Comparison of ENCODE assay signal across 8 mouse cellular contexts in genomic region chr5:122671641-122672040, GRCm38 (mm10). TPM values are rescaled to one million over a fixed set of nuclear protein-coding genes. Genes with fewer than 3 reads are reported as not detected.
A peak's percentile ranks its signal among the peaks of the same experiment; 100 is the strongest.
DNase-seq lines count a peak whose midpoint lies in the region; ATAC-seq and TF ChIP-seq lines count a peak whose summit lies in the region.
"Not testable (repeated sequence)": the region's sequence is repeated elsewhere in the genome, so short reads cannot be mapped to it uniquely, and the experiment has no call there.

No protein-coding gene starts in this region.

- not testable (repeated sequence) for H3K4me3 ChIP-seq in MEL (ENCODE audit: control insufficient read depth in 1 of 2, insufficient read depth in 1 of 2, low read depth in 2 of 2, low read length in 2 of 2); cerebellum, adult 2 months (replicated peaks; ENCODE audit: insufficient read depth, low read depth, low read length); cortical plate, adult 2 months (ENCODE audit: insufficient read depth, low read length); intestine, postnatal 0 days (ENCODE audit: low read depth, low read length); left cerebral cortex, adult 2 months; midbrain, postnatal 0 days (ENCODE audit: low read depth, low read length)

- H3K79me2 ChIP-seq in MEL (ENCODE audit: control insufficient read depth, insufficient read depth, low read length, poor library complexity): not testable (repeated sequence)

- not testable (repeated sequence) for H3K4me2 ChIP-seq in intestine, postnatal 0 days (replicated peaks; ENCODE audit: low read depth); midbrain, postnatal 0 days (ENCODE audit: low read depth, low read length, poor library complexity, severe bottlenecking)

- peaks cover 11 to 28% of the 10 kb centered on the region in 2 experiments for H3K36me3 ChIP-seq in MEL (ENCODE audit: control insufficient read depth in 1 of 2, insufficient read depth in 2 of 2, low read length in 2 of 2)
- not testable (repeated sequence) for H3K36me3 ChIP-seq in intestine, postnatal 0 days (ENCODE audit: control insufficient read depth, insufficient read depth); midbrain, postnatal 0 days (ENCODE audit: insufficient read depth, low read length)

- H3K27ac ChIP-seq in MEL (ENCODE audit: control insufficient read depth, low read depth, low read length); cerebellum, adult 2 months (ENCODE audit: insufficient read depth, low read length); cortical plate, adult 2 months (ENCODE audit: insufficient read depth, low read length); intestine, postnatal 0 days (ENCODE audit: low read depth, low read length); left cerebral cortex, adult 2 months; midbrain, postnatal 0 days (ENCODE audit: low read depth, low read length): not testable (repeated sequence)

- peak; percentile 43 for TF ChIP-seq RAD21 in MEL (IDR thresholded peaks at IDR 0.05; ENCODE audit: low read depth, low read length)

- not testable (repeated sequence) for H3K27me3 ChIP-seq in MEL (ENCODE audit: control insufficient read depth in 1 of 2, insufficient read depth in 2 of 2, low read length in 2 of 2); cerebellum, adult 2 months (ENCODE audit: control insufficient read depth, insufficient read depth, low read length); intestine, postnatal 0 days (replicated peaks; ENCODE audit: control insufficient read depth, insufficient read depth, low read length); midbrain, postnatal 0 days (ENCODE audit: insufficient read depth, low read length)

- WGBS in cerebellum, adult 2 months: 68% methylated on average over 7 of the region's 7 CpGs
- WGBS in intestine, postnatal 0 days: 83% methylated on average over 7 of the region's 7 CpGs
- 83% methylated on average over 7 of the region's 7 CpGs for WGBS in midbrain, postnatal 0 days

- not testable (repeated sequence) for H3K9me3 ChIP-seq in MEL (replicated peaks; ENCODE audit: insufficient read depth, low read length); intestine, postnatal 0 days (ENCODE audit: control insufficient read depth); midbrain, postnatal 0 days (ENCODE audit: low read length)

- H3K4me1 ChIP-seq in MEL (ENCODE audit: control insufficient read depth in 1 of 2, insufficient read depth in 2 of 2, low read length in 2 of 2): peaks cover 11 to 21% of the 10 kb centered on the region in 2 experiments; a peak in 3 of 4 replicates
- not testable (repeated sequence) for H3K4me1 ChIP-seq in cerebellum, adult 2 months (ENCODE audit: control insufficient read depth, insufficient read depth, low read length); cortical plate, adult 2 months (ENCODE audit: control insufficient read depth, insufficient read depth, low read length); intestine, postnatal 0 days (replicated peaks; ENCODE audit: control insufficient read depth, insufficient read depth, low read length); midbrain, postnatal 0 days (ENCODE audit: insufficient read depth, low read length)

- not testable (repeated sequence) for TF ChIP-seq POLR2A in MEL (IDR thresholded peaks at IDR 0.05; ENCODE audit: control insufficient read depth in 1 of 2, insufficient read depth in 1 of 2, low read depth in 1 of 2, low read length in 2 of 2, poor library complexity in 1 of 2); cerebellum, adult 2 months (IDR thresholded peaks at IDR 0.05; ENCODE audit: borderline replicate concordance, insufficient read depth, low read length); cortical plate, adult 2 months (IDR thresholded peaks at IDR 0.05; ENCODE audit: extremely low read depth, insufficient read depth, low read length)

- TF ChIP-seq CTCF in MEL (IDR thresholded peaks at IDR 0.05 in 2 of 3, conservative IDR thresholded peaks at IDR 0.05 in 1 of 3; ENCODE audit: control insufficient read depth in 1 of 3, insufficient read depth in 1 of 3, low read depth in 2 of 3, low read length in 3 of 3, poor library complexity in 1 of 3, severe bottlenecking in 1 of 3): peak; percentile 11 to 45 (median 20); a peak in 2 of 6 replicates
- TF ChIP-seq CTCF in cerebellum, adult 2 months (IDR thresholded peaks at IDR 0.05; ENCODE audit: borderline replicate concordance, insufficient read depth, low read depth, low read length): peak; percentile 41; the same call in 1 of the 2 replicates
- TF ChIP-seq CTCF in cortical plate, adult 2 months (IDR thresholded peaks at IDR 0.05; ENCODE audit: extremely low read depth, insufficient read depth, low read length): peak; percentile 14; the same call in 1 of the 2 replicates
- peak; percentile 42 for TF ChIP-seq CTCF in intestine, postnatal 0 days (IDR thresholded peaks at IDR 0.05; ENCODE audit: low read depth)
- TF ChIP-seq CTCF in left cerebral cortex, adult 2 months (IDR thresholded peaks at IDR 0.05): peak; percentile 39
- peak; percentile 32; the same call in 1 of the 2 replicates for TF ChIP-seq CTCF in midbrain, postnatal 0 days (IDR thresholded peaks at IDR 0.05)

- H3K9ac ChIP-seq in MEL (ENCODE audit: control insufficient read depth, low read depth, low read length, poor library complexity, severe bottlenecking); intestine, postnatal 0 days (ENCODE audit: low read depth, low read length); midbrain, postnatal 0 days (replicated peaks; ENCODE audit: low read length, poor library complexity, severe bottlenecking): not testable (repeated sequence)

- not testable (repeated sequence) for TF ChIP-seq EP300 in MEL (IDR thresholded peaks at IDR 0.05; ENCODE audit: low read depth in 1 of 2, low read length in 2 of 2)

- intact Hi-C loops in left cerebral cortex, adult 2 months (cut with DNase I): not testable (repeated sequence)

- peak; percentile 49 to 59 for DNase-seq in B cell, adult 2 months
- peak; percentile 39 for DNase-seq in MEL (ENCODE audit: low read depth, low spot score)
- DNase-seq in cerebellum, adult 2 months: peak; percentile 56 to 61
- not testable (repeated sequence) for DNase-seq in left cerebral cortex, adult 2 months (ENCODE audit: extremely low spot score in 1 of 2, low spot score in 2 of 2); midbrain, postnatal 0 days (ENCODE audit: low spot score)
- peak; percentile 67 for DNase-seq in thymus, postnatal 14 days

- not testable (repeated sequence) for ATAC-seq in intestine, postnatal 0 days; midbrain, postnatal 0 days (ENCODE audit: low FRiP score)

TF ChIP-seq in MEL, 35 proteins besides CTCF, POLR2A, EP300 and RAD21:
- TF ChIP-seq ZC3H11A (IDR thresholded peaks at IDR 0.05; ENCODE audit: low read depth, low read length) (peak; percentile 38; the same call in 1 of the 2 replicates), SMC3 (IDR thresholded peaks at IDR 0.05; ENCODE audit: low read depth, low read length) (peak; percentile 32)

RNA-seq across cellular contexts. Expression of gene P2rx7, which starts 27.9 kb away (rescaled TPM):
- 25.3 and 29.3 TPM in 2 replicates for total RNA-seq in MEL (2012; rRNA removed)
- 100 to 1,000 TPM in 1 of 2 experiments, 10 to 100 TPM in 1; 40.8 to 254 TPM for polyA plus RNA-seq in MEL (2012; ENCODE audit: insufficient read depth in 1 of 2, insufficient read length in 2 of 2, low read depth in 1 of 2, low replicate concordance in 2 of 2, missing spikeins in 1 of 2)
- 13.5 and 16.8 TPM in 2 replicates for polyA plus RNA-seq in cerebellum, adult 2 months (2012; rRNA removed)
- polyA plus RNA-seq in cortical plate, adult 2 months (2012; rRNA removed): 18.7 and 18.9 TPM in 2 replicates
- polyA plus RNA-seq in intestine, postnatal 0 days (2015; fragmentation: Nextera tagmentation; extraction: Ambion mirVana): 1.6 and 2.7 TPM in 2 replicates
- total RNA-seq in left cerebral cortex, adult 2 months (2021): 1 to 10 TPM; 6.2 to 7.7 TPM
- 6.3 and 7.3 TPM in 2 replicates for total RNA-seq in midbrain, postnatal 0 days (2014; rRNA removed)
- polyA plus RNA-seq in midbrain, postnatal 0 days (2015; fragmentation: Nextera tagmentation; extraction: Ambion mirVana): 3.6 and 4.6 TPM in 2 replicates

RNA-seq across cellular contexts. Expression of gene P2rx4, which starts 35.7 kb away (rescaled TPM):
- 14.7 and 15.2 TPM in 2 replicates for total RNA-seq in MEL (2012; rRNA removed)
- polyA plus RNA-seq in MEL (2012; ENCODE audit: insufficient read depth in 1 of 2, insufficient read length in 2 of 2, low read depth in 1 of 2, low replicate concordance in 2 of 2, missing spikeins in 1 of 2): 10 to 100 TPM in 1 of 2 experiments, not detected in 1; 30.9 TPM
- 42.0 and 48.3 TPM in 2 replicates for polyA plus RNA-seq in cerebellum, adult 2 months (2012; rRNA removed)
- polyA plus RNA-seq in cortical plate, adult 2 months (2012; rRNA removed): 24.7 and 29.2 TPM in 2 replicates
- polyA plus RNA-seq in intestine, postnatal 0 days (2015; fragmentation: Nextera tagmentation; extraction: Ambion mirVana): 90.3 and 104 TPM in 2 replicates
- 10 to 100 TPM; 19.3 to 20.1 TPM for total RNA-seq in left cerebral cortex, adult 2 months (2021)
- total RNA-seq in midbrain, postnatal 0 days (2014; rRNA removed): 15.0 and 19.4 TPM in 2 replicates
- 14.7 and 16.1 TPM in 2 replicates for polyA plus RNA-seq in midbrain, postnatal 0 days (2015; fragmentation: Nextera tagmentation; extraction: Ambion mirVana)

RNA-seq across cellular contexts. Expression of gene Ift81, which starts 57.3 kb away (rescaled TPM):
- total RNA-seq in MEL (2012; rRNA removed): 1.5 TPM in 2 replicates
- polyA plus RNA-seq in MEL (2012; ENCODE audit: insufficient read depth in 1 of 2, insufficient read length in 2 of 2, low read depth in 1 of 2, low replicate concordance in 2 of 2, missing spikeins in 1 of 2): 1 to 10 TPM in 1 of 2 experiments, not detected in 1; 1.9 TPM
- 20.4 and 22.3 TPM in 2 replicates for polyA plus RNA-seq in cerebellum, adult 2 months (2012; rRNA removed)
- 21.8 and 25.5 TPM in 2 replicates for polyA plus RNA-seq in cortical plate, adult 2 months (2012; rRNA removed)
- 10.2 and 11.7 TPM in 2 replicates for polyA plus RNA-seq in intestine, postnatal 0 days (2015; fragmentation: Nextera tagmentation; extraction: Ambion mirVana)
- total RNA-seq in left cerebral cortex, adult 2 months (2021): 10 to 100 TPM; 46.4 to 49.2 TPM
- total RNA-seq in midbrain, postnatal 0 days (2014; rRNA removed): 30.5 and 35.1 TPM in 2 replicates
- 69.9 and 71.9 TPM in 2 replicates for polyA plus RNA-seq in midbrain, postnatal 0 days (2015; fragmentation: Nextera tagmentation; extraction: Ambion mirVana)
